Mouse (Mus musculus): ENCODE measurements at regions not wholly inside any gene's neighbourhood (a gene's known extent, or its start where the extent isn't known, plus 50 kb on each side); places are given as distances from the start of the nearest gene placed in this dataset.

GRCm38 (mm10) chr2:110426881-110427280 is 63.9 kb upstream of the Fibin start:
- intact Hi-C loops (cut with DNase I), result no loop called here
- DNase-seq, result no peak

DNA sequence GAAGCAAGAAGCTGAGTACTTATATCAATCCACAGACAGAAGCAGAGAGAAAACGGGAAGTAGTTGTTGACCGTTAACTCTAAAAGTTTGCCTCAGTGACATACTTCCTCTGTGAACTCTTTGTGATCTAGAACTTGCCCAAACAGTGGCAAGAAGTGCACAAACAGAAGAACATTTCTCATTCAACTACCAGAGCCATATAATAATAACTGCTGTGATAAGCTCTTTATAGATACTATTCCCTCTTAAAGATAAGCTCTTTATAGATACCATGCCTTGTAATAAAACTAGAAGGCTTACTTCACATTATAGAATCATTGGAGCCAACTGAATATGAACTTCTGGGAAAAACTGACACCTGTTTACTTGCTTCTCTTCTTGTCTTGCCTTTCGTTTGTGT is 89.7 kb upstream of the Fibin start:
- intact Hi-C loops (cut with DNase I), result no loop called here
- no peak for DNase-seq

DNA sequence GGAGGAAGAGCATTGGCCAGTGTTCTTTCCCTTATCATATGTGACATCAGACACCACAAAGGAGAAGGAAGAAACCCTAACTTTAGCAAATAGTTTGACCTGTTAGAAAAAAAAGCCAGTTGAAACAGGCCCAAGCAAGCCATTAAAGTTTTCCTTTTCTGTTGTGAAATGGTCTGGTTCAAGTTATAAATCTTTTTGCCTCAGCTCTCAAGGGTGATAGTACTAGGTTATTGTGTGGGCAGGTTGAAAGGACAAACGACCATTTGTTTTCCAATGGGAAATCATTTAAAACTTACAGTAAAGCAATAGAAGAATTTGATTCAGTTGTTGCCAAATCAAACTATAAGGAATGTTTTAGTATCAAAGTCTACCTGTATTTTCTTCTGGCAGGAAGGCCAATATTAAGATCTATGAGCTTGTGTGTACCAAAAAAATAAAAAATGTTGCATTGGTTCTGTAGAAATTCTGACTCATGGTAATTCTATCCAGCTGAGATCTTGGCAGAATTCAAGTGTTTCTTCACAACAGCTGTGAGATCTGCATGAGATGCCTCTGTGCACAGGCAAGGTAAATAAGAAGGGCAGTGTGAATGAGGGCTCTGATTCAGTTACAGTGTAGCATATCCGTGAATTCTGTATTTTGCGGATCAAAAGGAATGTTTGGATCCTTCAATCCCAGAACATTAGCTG is 109.5 kb upstream of the Fibin start:
- intact Hi-C loops (cut with DNase I), result no loop called here
- no peak for DNase-seq

DNA sequence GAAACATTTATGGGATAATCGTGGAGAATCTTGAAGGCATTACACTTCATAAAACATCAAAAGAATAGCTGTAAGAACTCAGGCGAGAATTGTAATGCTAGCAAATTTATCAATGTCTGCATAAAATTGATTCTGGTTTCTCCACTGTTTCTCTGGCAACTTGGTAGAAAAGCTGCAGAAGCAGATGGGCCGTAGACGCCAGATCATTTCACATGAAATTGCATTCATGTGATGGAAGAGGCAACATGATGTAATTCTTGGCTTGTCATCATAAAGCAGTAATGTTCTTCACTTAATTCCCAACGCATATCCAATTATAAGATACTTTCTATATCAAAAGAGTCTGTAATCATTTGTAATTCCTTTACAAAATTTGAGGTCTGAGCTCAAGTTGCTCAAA is 113.6 kb upstream of the Fibin start:
- peak; percentile 10 for DNase-seq
- intact Hi-C loops (cut with DNase I), result no loop called here

DNA sequence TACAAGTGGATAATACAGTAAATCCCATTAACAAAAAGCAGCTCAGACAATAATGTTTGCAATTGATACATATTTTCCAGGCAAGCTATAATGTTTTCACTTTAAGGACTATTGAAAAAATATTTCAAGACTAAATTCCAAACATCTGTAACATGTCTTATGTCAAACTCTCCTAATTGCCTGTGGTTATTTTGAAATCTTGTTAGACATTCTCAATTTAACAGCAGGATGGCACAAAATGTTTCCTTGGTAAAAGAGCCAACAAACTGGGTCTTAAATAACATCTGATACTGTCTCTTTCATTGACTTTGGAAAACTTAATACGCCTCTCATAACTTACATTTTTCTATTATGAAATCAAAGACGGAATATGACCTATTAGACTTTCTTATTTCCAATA is 115.8 kb upstream of the Slc5a12 start:
- no peak for DNase-seq

GRCm38 (mm10) chr2:110486201-110486600 is 110.9 kb upstream of the Slc5a12 start:
- intact Hi-C loops (cut with DNase I), result no loop called here
- peak; percentile 5 for DNase-seq

More for the DNA sequence above, 115.8 kb upstream of the Slc5a12 start:
- intact Hi-C loops (cut with DNase I), result no loop called here

GRCm38 (mm10) chr2:110486724-110487123 is 110.4 kb upstream of the Slc5a12 start:
- intact Hi-C loops (cut with DNase I), result no loop called here
- DNase-seq, result no peak

- DNase-seq, result no peak
- intact Hi-C loops (cut with DNase I), result no loop called here
These were observed 109.1 kb upstream of the Slc5a12 start for GRCm38 (mm10) chr2:110487950-110488349.

DNA sequence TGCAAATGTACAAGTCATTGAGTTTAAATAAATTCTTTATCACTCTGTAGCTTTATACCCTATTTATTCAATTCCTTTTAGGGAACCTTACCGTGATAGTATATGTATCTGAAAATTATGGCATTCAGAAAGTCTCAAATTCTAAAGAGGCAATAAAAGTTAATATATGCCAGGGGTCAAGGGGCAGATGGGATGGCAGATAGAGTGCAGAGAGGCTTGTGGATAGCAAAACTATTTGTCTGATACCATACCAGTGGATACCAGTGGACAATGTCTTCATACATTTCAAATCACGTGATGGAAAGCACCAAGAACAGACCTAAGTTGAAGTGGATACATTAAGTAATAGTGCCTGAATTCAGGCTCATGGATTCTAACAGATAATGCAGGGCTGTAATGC is 95.3 kb upstream of the Slc5a12 start:
- intact Hi-C loops (cut with DNase I), result no loop called here
- no peak for DNase-seq

GRCm38 (mm10) chr2:110508162-110508748 is 88.8 kb upstream of the Slc5a12 start:
- intact Hi-C loops (cut with DNase I), result no loop called here
- DNase-seq, result no peak

GRCm38 (mm10) chr2:110523173-110523803 is 73.8 kb upstream of the Slc5a12 start:
- no peak for DNase-seq
- intact Hi-C loops (cut with DNase I), result no loop called here

DNA sequence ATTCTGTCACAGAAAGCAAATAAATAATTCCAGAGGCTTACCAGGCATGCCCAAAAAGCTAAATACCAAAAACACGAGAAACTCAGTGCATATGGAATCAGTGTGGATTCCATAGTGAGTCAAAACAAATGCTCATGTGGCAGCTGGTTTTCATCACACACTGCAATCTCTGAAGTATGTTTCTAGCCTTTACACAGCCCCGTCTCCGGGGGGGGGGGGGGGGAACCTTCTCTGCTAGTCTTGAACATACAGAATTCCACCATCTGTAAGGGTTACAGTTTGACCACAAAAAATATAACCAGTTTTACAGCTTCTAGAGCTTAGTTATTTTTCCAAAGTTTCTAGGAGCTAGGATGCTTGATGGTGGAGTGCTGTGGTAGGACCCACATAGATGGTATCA is 68.9 kb upstream of the Slc5a12 start:
- no peak for DNase-seq
- intact Hi-C loops (cut with DNase I), result no loop called here

- DNase-seq, result no peak
- intact Hi-C loops (cut with DNase I), result loop anchor here (10.0 kb wide), 1 partner anchor 505 kb away; no protein-coding TSS in a partner anchor
These were observed 57.0 kb upstream of the Slc5a12 start for GRCm38 (mm10) chr2:110540140-110540539.

DNA sequence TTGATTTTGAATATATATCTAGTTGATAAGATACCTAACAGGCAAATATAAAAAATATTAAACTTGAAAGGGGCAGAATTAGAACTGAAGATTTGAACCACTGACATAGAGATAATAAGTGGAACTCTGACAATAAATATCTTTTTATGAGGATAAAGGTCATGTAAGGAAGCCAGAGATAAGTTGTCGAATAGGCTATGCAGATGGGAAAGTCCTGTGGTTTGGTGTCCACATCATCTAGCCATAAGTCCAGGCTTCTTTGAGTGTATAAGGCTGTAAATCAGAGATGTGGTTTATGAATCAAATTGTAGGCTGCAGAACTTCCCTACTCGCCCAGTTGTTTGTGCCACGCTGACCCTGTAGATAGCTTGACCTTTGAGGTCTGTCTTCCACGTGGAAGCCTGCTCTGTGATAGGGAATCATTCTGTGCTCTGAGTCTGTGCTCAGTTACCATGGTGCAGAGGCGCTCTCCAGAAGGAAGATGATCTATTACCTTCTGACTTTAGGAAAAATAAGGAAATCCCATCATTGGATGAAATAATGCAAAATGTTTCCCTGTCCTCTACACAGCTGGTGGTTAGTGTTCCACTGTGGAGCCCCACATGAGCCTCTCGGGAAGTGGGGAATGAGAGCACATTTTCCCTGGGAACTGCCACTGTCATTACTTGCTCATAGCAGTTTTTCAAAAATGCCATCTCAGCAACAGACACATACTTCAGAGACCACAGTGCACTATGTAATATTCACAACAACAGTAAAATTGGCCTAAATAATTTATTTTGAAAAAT is 56.3 kb upstream of the Slc5a12 start:
- intact Hi-C loops (cut with DNase I), result loop anchor here (10.0 kb wide), 1 partner anchor 506 kb away; no protein-coding TSS in a partner anchor
- no peak for DNase-seq

GRCm38 (mm10) chr2:110541358-110541737 is 55.8 kb upstream of the Slc5a12 start:
- intact Hi-C loops (cut with DNase I), result loop anchor here (10.0 kb wide), 1 partner anchor 507 kb away; no protein-coding TSS in a partner anchor
- no peak for DNase-seq

Data from left cerebral cortex, postnatal 4 days (tissue).